Mouse (Mus musculus) urinary bladder, postnatal 4 days (tissue): Measurements from ENCODE around the gene Ncdn.

Experiments
- DNase-seq, 2 experiments: peaks; one replicate each; pipeline ENCODE4 v3.0.0; 2021 to 2022; ENCODE audit warnings: low spot score in 2 of 2

Gene Ncdn

GRCm38 (mm10) chr4:126752608-126753141 is 563 bp downstream of the Ncdn start:
- no peak for DNase-seq

GRCm38 (mm10) chr4:126752024-126752607 is 1.1 kb downstream of the Ncdn start:
- no peak for DNase-seq

GRCm38 (mm10) chr4:126751556-126752023 is 1.6 kb downstream of the Ncdn start:
- no peak for DNase-seq

- DNase-seq = no peak
Observed at GRCm38 (mm10) chr4:126750863-126751555, 2.2 kb downstream of the Ncdn start.

- DNase-seq = no peak
Observed at GRCm38 (mm10) chr4:126750046-126750683, 3.1 kb downstream of the Ncdn start.

GRCm38 (mm10) chr4:126749553-126749952 is 3.7 kb downstream of the Ncdn start:
- DNase-seq = no peak

GRCm38 (mm10) chr4:126748381-126748780 is 4.9 kb downstream of the Ncdn start:
- DNase-seq = no peak

GRCm38 (mm10) chr4:126746194-126746840 is 6.9 kb downstream of the Ncdn start:
- DNase-seq = no peak

GRCm38 (mm10) chr4:126745506-126746193 is 7.6 kb downstream of the Ncdn start:
- no peak for DNase-seq

GRCm38 (mm10) chr4:126744831-126745230 is 8.4 kb downstream of the Ncdn start:
- DNase-seq = no peak

- no peak for DNase-seq
Observed at GRCm38 (mm10) chr4:126743713-126744112, 9.5 kb downstream of the Ncdn start.

GRCm38 (mm10) chr4:126742976-126743375 is 10.3 kb downstream of the Ncdn start:
- no peak for DNase-seq

GRCm38 (mm10) chr4:126741448-126741847 is 11.8 kb downstream of the Ncdn start:
- peak; percentile 65 to 81 for DNase-seq

GRCm38 (mm10) chr4:126739966-126740676 is 13.1 kb downstream of the Ncdn start:
- DNase-seq = no peak

- no peak for DNase-seq
Observed at GRCm38 (mm10) chr4:126736001-126736414, 17.2 kb downstream of the Ncdn start, which contains the start of gene Tfap2e. TSS of gene Tfap2e (minus strand) at chr4:126736240.

- no peak for DNase-seq
Observed at GRCm38 (mm10) chr4:126735382-126736000, 17.7 kb downstream of the Ncdn start.

GRCm38 (mm10) chr4:126734700-126735381 is 18.4 kb downstream of the Ncdn start:
- no peak for DNase-seq

GRCm38 (mm10) chr4:126734001-126734603 is 19.1 kb downstream of the Ncdn start:
- no peak for DNase-seq
